Mouse (Mus musculus) liver, embryonic 14.5 days (tissue): ENCODE measurements at regions not wholly inside any gene's neighbourhood (a gene's known extent, or its start where the extent isn't known, plus 50 kb on each side); places are given as distances from the start of the nearest gene placed in this dataset.

Experiments
- CTCF ChIP-seq: IDR thresholded peaks from 2 replicates; pipeline ENCODE4 v1.5.1; 2016; ENCODE audit warnings: antibody characterized with exemption, low read depth, control low read depth
- EP300 ChIP-seq: IDR thresholded peaks from 2 replicates; pipeline ENCODE4 v1.6.1; 2016; ENCODE audit warnings: antibody characterized with exemption, low read depth

- no peak for TF ChIP-seq CTCF
- TF ChIP-seq EP300, result no peak
Observed at GRCm38 (mm10) chr1:177565678-177566077, 123.5 kb downstream of the Zbtb18 start.
